Mouse (Mus musculus): ENCODE data around the gene Cdk5rap3.

DNA sequence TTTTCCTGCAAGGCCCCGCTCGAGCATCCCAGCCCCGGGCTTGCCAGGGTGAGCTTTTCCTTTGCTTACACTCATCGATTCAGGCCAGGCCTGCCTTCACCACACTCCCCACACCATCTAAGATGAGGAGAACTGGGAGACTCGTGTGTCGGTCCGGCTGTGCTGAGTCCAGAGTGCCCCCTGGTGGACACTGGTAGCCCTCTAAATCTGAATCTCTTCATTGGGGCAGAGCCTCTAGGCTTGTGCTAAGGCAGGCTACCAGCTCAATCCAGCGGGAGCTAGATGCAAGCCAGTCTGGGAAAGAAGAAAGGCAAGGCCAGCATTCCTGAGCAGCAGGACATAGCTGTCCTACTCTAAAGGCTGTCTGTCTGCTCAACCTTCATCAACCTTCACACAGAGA, 47.3 kb upstream of the Cdk5rap3 start:
- TF ChIP-seq CTCF (IDR thresholded peaks at IDR 0.05; ENCODE audit: low read depth) (peak; percentile 93), EP300 (IDR thresholded peaks at IDR 0.05; ENCODE audit: low read depth) (no peak)
